Comparison of ENCODE assay signal across 9 mouse cellular contexts in genomic region chr9:95688064-95688463, GRCm38 (mm10). TPM values are rescaled to one million over a fixed set of nuclear protein-coding genes. Genes with fewer than 3 reads are reported as not detected.
A peak's percentile ranks its signal among the peaks of the same experiment; 100 is the strongest.
DNase-seq lines count a peak whose midpoint lies in the region; ATAC-seq and TF ChIP-seq lines count a peak whose summit lies in the region.
"Had no signal": no experiment of that assay in that cellular context is flagged by ENCODE, and none has a peak within 500 bp of the region (broad histone marks: within the 10 kb centered on the region; RNA-seq: fewer than 3 reads in every experiment).

No protein-coding gene starts in this region.

- H3K27me3 ChIP-seq in heart, embryonic 10.5 days (ENCODE audit: insufficient read depth, poor library complexity, severe bottlenecking) = no peaks in the 10 kb centered on the region
- no peaks in the 10 kb centered on the region for H3K27me3 ChIP-seq in testis, adult 2 months (ENCODE audit: control insufficient read depth, insufficient read depth, low read length)
- H3K27me3 ChIP-seq in liver, embryonic 13.5 days = no peaks in the 10 kb centered on the region
- no peaks in the 10 kb centered on the region for H3K27me3 ChIP-seq in forebrain, embryonic 14.5 days (replicated peaks; ENCODE audit: control insufficient read depth, insufficient read depth, low read length)

- no peaks in the 10 kb centered on the region for H3K9me3 ChIP-seq in heart, embryonic 10.5 days
- no peaks in the 10 kb centered on the region for H3K9me3 ChIP-seq in liver, embryonic 13.5 days (replicated peaks)
- no peaks in the 10 kb centered on the region for H3K9me3 ChIP-seq in forebrain, embryonic 14.5 days (replicated peaks; ENCODE audit: control insufficient read depth, low read length)

- H3K27ac ChIP-seq in heart, embryonic 10.5 days = no peak overlapping the region
- H3K27ac ChIP-seq in testis, adult 2 months (ENCODE audit: control insufficient read depth, insufficient read depth, low read depth, low read length) = no peak overlapping the region
- H3K27ac ChIP-seq in liver, embryonic 13.5 days = no peak overlapping the region
- no peak overlapping the region for H3K27ac ChIP-seq in forebrain, embryonic 14.5 days (ENCODE audit: low read depth, low read length)

- peak; percentile 90 for DNase-seq in heart, adult 11 months
- no peak for DNase-seq in heart, embryonic 10.5 days (ENCODE audit: low spot score)
- no peak for DNase-seq in testis, postnatal 14 days (ENCODE audit: low spot score)
- DNase-seq in cerebellum, postnatal 10 days = peak; percentile 64 to 66
- DNase-seq in liver, embryonic 13.5 days = peak; percentile 3
- no peak for DNase-seq in forebrain, embryonic 14.5 days (ENCODE audit: low spot score)
- DNase-seq in layer of hippocampus, postnatal 14 days (ENCODE audit: low spot score in 2 of 2) = no peak

- no peak overlapping the region for H3K4me2 ChIP-seq in liver, embryonic 13.5 days
- H3K4me2 ChIP-seq in forebrain, embryonic 14.5 days (ENCODE audit: low read length) = no peak overlapping the region

- TF ChIP-seq CTCF in testis, adult 2 months (IDR thresholded peaks at IDR 0.05; ENCODE audit: control insufficient read depth, insufficient read depth, insufficient replicate concordance, low read depth, low read length) = peak; percentile 69

- no peak overlapping the region for H3K9ac ChIP-seq in liver, embryonic 13.5 days
- H3K9ac ChIP-seq in forebrain, embryonic 14.5 days (ENCODE audit: low read length) = no peak overlapping the region

- H3K4me3 ChIP-seq in heart, embryonic 10.5 days = no peak overlapping the region
- no peak overlapping the region for H3K4me3 ChIP-seq in testis, adult 2 months (ENCODE audit: control insufficient read depth, low read depth, low read length)
- H3K4me3 ChIP-seq in liver, embryonic 13.5 days (replicated peaks) = no peak overlapping the region
- H3K4me3 ChIP-seq in forebrain, embryonic 14.5 days (ENCODE audit: low read depth, low read length) = no peak overlapping the region

- no peak for TF ChIP-seq POLR2A in testis, adult 2 months (IDR thresholded peaks at IDR 0.05; ENCODE audit: control insufficient read depth, low read depth, low read length)

- no peak for ATAC-seq in liver, embryonic 13.5 days (ENCODE audit: low read depth)
- no peak for ATAC-seq in forebrain, embryonic 14.5 days

- no peaks in the 10 kb centered on the region for H3K4me1 ChIP-seq in heart, embryonic 10.5 days
- H3K4me1 ChIP-seq in testis, adult 2 months (ENCODE audit: control insufficient read depth, insufficient read depth, low read length) = no peaks in the 10 kb centered on the region; the same call in 1 of the 2 replicates
- H3K4me1 ChIP-seq in liver, embryonic 13.5 days (replicated peaks) = no peaks in the 10 kb centered on the region
- H3K4me1 ChIP-seq in forebrain, embryonic 14.5 days (ENCODE audit: control insufficient read depth, insufficient read depth, low read length) = no peaks in the 10 kb centered on the region

- no peaks in the 10 kb centered on the region for H3K36me3 ChIP-seq in heart, embryonic 10.5 days
- no peaks in the 10 kb centered on the region for H3K36me3 ChIP-seq in testis, adult 2 months (ENCODE audit: control insufficient read depth, insufficient read depth, low read length)
- H3K36me3 ChIP-seq in liver, embryonic 13.5 days = 0 out of 2 replicates have a peak, but pooled peaks cover 5% of the 10 kb centered on the region
- H3K36me3 ChIP-seq in forebrain, embryonic 14.5 days (ENCODE audit: control insufficient read depth, insufficient read depth, low read length) = no peaks in the 10 kb centered on the region

- 60% methylated on average over 3 of the region's 3 CpGs for WGBS in heart, embryonic 10.5 days
- WGBS in liver, embryonic 13.5 days (ENCODE audit: insufficient replicate concordance) = 27% methylated on average over 3 of the region's 3 CpGs
- 73% methylated on average over 3 of the region's 3 CpGs for WGBS in forebrain, embryonic 14.5 days

RNA-seq across cellular contexts. Expression of gene Pcolce2, which starts 50.7 kb away (rescaled TPM):
- 1.2 and 6.2 TPM in 2 replicates for polyA plus RNA-seq in heart, embryonic 10.5 days (2016; fragmentation: Nextera tagmentation; extraction: Ambion mirVana)
- polyA plus RNA-seq in testis, adult 2 months (2012; rRNA removed) = 0.30 and 0.37 TPM in 2 replicates
- 9.1 and 11.0 TPM in 2 replicates for polyA plus RNA-seq in liver, embryonic 13.5 days (2015; fragmentation: Nextera tagmentation; extraction: Ambion mirVana)
- polyA plus RNA-seq in forebrain, embryonic 14.5 days (2014; fragmentation: Nextera tagmentation; extraction: Ambion mirVana) = 1.7 and 2.4 TPM in 2 replicates
- 1 to 10 TPM; 4.2 to 4.9 TPM for total RNA-seq in layer of hippocampus, postnatal 14 days (2021)
- total RNA-seq: hematopoietic stem cell, adult 5-6 weeks had no signal

Comparison
In these comparisons a context has a peak if more than half of its experiments do, and no peak if none do; other contexts are left out.
1. DNase-seq: peak in heart, adult 11 months (single experiment), cerebellum, postnatal 10 days (2 of 2) and liver, embryonic 13.5 days (single experiment); none in heart, embryonic 10.5 days (single experiment), testis, postnatal 14 days (single experiment), forebrain, embryonic 14.5 days (single experiment) and layer of hippocampus, postnatal 14 days (0 of 2).